Mouse (Mus musculus) brain, adult 2 months (tissue): ENCODE measurements around the gene Coq8b.
"Not testable (repeated sequence)": the region's sequence is repeated elsewhere in the genome, so short reads cannot be mapped to it uniquely, and the experiment has no call there.

Experiments
- DNase-seq: peaks from one replicate; pipeline ENCODE4 v3.0.0; 2011; ENCODE audit warnings: low read depth, low spot score

Gene Coq8b

GRCm38 (mm10) chr7:27228865-27229264 is 4.0 kb upstream of the Coq8b start:
- DNase-seq, result no peak

DNA sequence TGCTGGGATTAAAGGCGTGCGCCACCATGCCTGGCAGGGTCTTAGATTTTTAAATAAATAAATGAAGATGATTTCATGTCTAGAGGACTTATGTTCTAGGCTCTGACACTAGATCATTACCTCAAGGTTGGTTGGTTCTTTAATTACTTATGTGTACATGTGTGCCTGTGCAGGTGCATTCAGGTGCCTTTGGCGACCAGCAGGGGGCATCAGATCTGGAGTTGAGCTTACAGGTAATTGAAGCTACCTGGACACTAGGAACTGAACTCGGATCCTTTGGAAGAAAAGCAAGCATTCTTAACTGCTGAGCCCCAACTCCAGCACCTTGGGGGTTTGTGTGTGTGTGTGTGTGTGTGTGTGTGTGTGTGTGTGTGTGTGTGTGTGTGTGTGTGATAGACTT is 2.0 kb upstream of the Coq8b start:
- DNase-seq, result peak; percentile 31

- DNase-seq, result peak; percentile 95
These were observed 1.0 kb upstream of the Coq8b start for GRCm38 (mm10) chr7:27231693-27232331.

DNA sequence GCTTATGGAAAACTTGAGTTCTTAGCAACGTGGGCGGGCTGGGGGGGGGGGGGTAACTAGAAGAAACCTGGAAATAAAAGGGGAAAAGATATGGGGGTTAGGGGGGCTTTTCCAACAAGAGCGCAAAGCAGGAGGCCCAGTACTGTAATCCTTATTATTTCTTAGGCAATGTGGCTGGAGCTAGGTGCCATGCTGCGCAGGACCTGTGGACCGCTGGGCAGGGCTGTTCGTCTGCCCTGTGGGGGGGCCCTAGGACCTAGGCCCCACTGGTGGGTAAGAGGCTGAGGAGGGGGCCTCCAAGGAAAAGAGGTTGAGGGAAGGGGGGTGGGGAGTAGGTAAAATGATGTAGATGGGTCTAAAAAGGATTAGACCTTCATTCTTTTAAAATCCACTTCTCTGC is 477 bp downstream of the Coq8b start:
- DNase-seq, result no peak

GRCm38 (mm10) chr7:27235726-27236125 is 2.9 kb downstream of the Coq8b start:
- DNase-seq, result no peak

DNA sequence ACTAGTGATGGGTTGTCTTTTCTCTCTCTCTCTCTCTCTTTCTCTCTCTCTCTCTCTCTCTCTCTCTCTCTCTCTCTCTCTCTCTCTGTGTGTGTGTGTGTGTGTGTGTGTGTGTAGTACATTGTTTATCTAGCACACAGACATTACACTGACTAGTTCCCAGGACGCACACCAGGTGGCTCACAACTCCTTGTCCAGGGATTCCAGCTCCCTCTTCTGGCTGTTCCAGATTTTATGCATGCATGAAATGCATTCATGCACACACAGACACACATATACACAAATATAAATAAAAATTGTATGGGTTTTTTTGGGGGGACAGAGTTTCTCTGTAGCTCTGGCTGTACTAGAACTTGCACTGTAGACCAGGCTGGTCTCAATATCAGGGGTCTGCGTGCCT is 4.7 kb downstream of the Coq8b start:
- DNase-seq, result no peak

- no peak for DNase-seq
These were observed 5.7 kb downstream of the Coq8b start for GRCm38 (mm10) chr7:27238568-27238967.

- no peak for DNase-seq
These were observed 10.4 kb downstream of the Coq8b start for GRCm38 (mm10) chr7:27243211-27243610.

GRCm38 (mm10) chr7:27244088-27244487 is 11.3 kb downstream of the Coq8b start:
- DNase-seq, result not testable (repeated sequence)

- peak; percentile 56 for DNase-seq
These were observed 16.3 kb downstream of the Coq8b start for GRCm38 (mm10) chr7:27249146-27249545.

GRCm38 (mm10) chr7:27249928-27250327 is 17.1 kb downstream of the Coq8b start:
- no peak for DNase-seq

- no peak for DNase-seq
These were observed 19.1 kb downstream of the Coq8b start for GRCm38 (mm10) chr7:27251946-27252345.

DNA sequence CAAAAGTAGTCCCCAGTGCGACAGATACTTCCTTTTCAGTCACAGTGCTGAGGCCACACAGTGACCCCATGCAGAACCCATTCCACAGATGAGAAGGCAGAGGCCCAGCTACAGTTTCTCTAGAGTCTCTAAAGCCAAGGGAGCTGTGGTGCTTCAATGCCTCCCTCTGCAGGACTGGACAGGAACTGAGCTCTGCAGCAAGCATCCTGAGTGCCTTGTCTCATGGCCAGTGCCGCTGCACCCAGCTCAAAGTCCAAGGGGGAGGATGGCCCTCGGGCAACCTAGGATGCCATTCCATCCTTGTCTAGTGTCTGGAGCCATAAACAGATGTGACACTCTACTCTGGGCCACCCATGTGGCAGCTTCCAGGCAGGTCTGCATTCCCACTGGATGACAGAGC is 22.9 kb downstream of the Coq8b start:
- peak; percentile 47 for DNase-seq

DNA sequence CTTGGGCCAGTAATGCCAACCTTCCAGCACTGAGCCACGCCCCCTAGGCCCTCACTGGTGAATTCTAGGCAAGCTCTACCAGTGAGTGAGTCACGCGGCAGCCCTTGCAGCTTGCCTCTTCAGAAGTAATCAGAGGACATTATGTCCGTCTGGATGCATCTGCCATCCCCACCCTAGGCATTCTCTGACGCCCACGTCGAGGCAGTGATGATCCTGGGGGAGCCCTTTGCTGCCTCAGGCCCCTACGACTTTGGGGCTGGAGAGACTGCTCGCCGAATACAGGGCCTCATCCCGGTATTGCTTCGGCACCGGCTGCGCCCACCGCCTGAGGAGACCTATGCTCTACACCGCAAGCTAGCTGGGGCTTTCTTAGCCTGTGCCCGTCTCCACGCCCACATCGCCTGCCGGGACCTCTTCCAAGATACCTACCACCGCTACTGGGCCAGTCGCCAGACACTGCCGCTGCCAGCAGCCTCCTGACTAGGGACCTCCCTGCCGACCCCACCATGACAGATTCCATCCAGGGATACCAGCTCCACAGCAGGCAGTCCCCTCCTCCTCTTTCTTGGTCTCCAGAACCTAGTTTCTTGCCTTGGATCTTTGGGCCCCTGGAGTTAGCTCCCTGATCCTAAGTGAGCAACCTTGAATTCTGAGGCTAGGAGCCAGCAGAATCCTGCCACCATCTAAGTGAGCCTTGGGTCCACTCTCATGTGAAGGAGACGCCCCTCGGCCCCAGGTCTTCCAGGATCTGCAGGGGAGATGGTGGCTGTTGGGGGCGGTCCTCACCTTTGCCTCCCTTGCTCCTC is 24.4 kb downstream of the Coq8b start:
- DNase-seq, result peak; percentile 94

DNA sequence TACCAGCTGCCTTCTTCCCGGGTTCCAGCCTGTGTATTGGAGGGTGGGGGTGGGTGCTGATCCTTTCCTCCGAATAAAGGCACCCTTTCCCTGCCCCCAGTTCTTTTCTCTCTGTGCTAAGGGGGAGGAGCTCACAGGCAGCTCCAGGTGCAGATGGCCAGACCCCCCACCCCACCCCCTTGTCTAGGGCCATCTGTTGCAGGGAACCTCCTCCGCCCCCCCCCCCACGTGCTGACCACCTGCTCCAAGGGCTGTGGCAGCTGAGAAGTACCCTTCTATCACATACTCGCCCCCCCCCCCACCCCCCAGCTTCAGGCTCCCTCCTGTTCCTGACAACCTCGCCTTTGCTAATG is 25.0 kb downstream of the Coq8b start:
- peak; percentile 69 for DNase-seq

GRCm38 (mm10) chr7:27258205-27258899 is 25.5 kb downstream of the Coq8b start, which contains the start of gene Numbl:
TSS of gene Numbl (plus strand) at chr7:27258433.
- DNase-seq, result peak; percentile 96

- DNase-seq, result peak; percentile 46
These were observed 26.5 kb downstream of the Coq8b start for GRCm38 (mm10) chr7:27259271-27259721.

- peak; percentile 71 for DNase-seq
These were observed 26.9 kb downstream of the Coq8b start for GRCm38 (mm10) chr7:27259771-27260170.

GRCm38 (mm10) chr7:27260856-27261255 is 28.0 kb downstream of the Coq8b start:
- DNase-seq, result peak; percentile 65

GRCm38 (mm10) chr7:27261888-27262287 is 29.1 kb downstream of the Coq8b start:
- peak; percentile 57 for DNase-seq

DNA sequence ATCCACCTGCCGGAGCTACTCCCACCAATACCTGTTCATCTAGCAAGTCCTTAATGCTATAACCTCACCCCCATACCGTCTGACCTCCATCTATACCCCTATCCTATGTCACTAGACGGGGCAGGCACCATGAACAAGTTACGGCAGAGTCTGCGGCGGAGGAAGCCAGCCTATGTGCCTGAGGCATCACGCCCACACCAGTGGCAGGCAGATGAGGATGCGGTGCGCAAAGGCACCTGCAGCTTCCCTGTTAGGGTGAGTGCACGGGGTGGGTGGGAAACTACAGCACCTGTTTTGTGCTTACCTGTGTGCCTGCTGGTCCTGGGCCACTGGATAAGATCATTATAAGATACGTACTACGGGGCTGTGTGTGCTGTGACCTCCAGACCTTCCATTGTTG is 31.9 kb downstream of the Coq8b start:
- DNase-seq, result peak; percentile 56

GRCm38 (mm10) chr7:27266515-27267128 is 33.8 kb downstream of the Coq8b start:
- peak; percentile 87 for DNase-seq
